Mouse (Mus musculus) forebrain, embryonic 13.5 days (tissue): ENCODE data around the gene Armc7. TPM values are rescaled to one million over a fixed set of nuclear protein-coding genes. Genes with fewer than 3 reads are reported as not detected.
A peak's percentile ranks its signal among the peaks of the same experiment; 100 is the strongest.
"Not testable (repeated sequence)": the region's sequence is repeated elsewhere in the genome, so short reads cannot be mapped to it uniquely, and the experiment has no call there.

Experiments
- ATAC-seq: fragments of 200-750 bp; cut with Nextera tagmentation; 2 replicates; pipeline ENCODE4 v1.8.0; 2017
- H3K27ac ChIP-seq: fragments of 300-500 bp; sonication (generic); 2 replicates; pipeline ENCODE4 v1.5.1; 2015; ENCODE audit warnings: inconsistent platforms, mild to moderate bottlenecking, moderate library complexity
- H3K27me3 ChIP-seq: fragments of 300-500 bp; sonication (generic); 2 replicates; pipeline ENCODE4 v1.6.1; 2015; ENCODE audit warnings: mild to moderate bottlenecking, inconsistent platforms
- H3K36me3 ChIP-seq: fragments of 300-500 bp; sonication (generic); 2 replicates; pipeline ENCODE4 v1.6.1; 2015; ENCODE audit warnings: mild to moderate bottlenecking, inconsistent platforms; ENCODE audit not compliant: poor library complexity, severe bottlenecking
- H3K4me1 ChIP-seq: fragments of 300-500 bp; sonication (generic); 2 replicates; pipeline ENCODE4 v1.6.1; 2015; ENCODE audit warnings: inconsistent platforms
- H3K4me2 ChIP-seq: fragments of 300-500 bp; sonication (generic); 2 replicates; pipeline ENCODE4 v1.6.1; 2015; ENCODE audit warnings: inconsistent platforms, mild to moderate bottlenecking, moderate library complexity
- H3K4me3 ChIP-seq: fragments of 300-500 bp; sonication (generic); 2 replicates; pipeline ENCODE4 v1.5.1; 2015; ENCODE audit warnings: mild to moderate bottlenecking, inconsistent platforms
- H3K9ac ChIP-seq: fragments of 300-500 bp; sonication (generic); 2 replicates; pipeline ENCODE4 v1.6.1; 2015; ENCODE audit warnings: mild to moderate bottlenecking, inconsistent platforms
- H3K9me3 ChIP-seq: fragments of 300-500 bp; sonication (generic); replicated peaks from 2 replicates; pipeline ENCODE4 v1.6.1; 2016; ENCODE audit warnings: inconsistent platforms
- WGBS: fragments of 180-500 bp; shearing (Covaris S2); methylation state at CpG from one replicate; pipeline ENCODE4 v1.1.7; 2015; 5-methylcytosine and 5-hydroxymethylcytosine counted together
- polyA plus RNA-seq: library from polyadenylated mRNA; unstranded; fragments of >200 nt; fragmentation: Nextera tagmentation; extraction: Ambion mirVana; gene quantifications from 2 replicates; pipeline ENCODE4 v1.2.1, GENCODE M21; 2015

Gene Armc7
- polyA plus RNA-seq, 1 experiment from 2014 or later, result 11.3 TPM

DNA sequence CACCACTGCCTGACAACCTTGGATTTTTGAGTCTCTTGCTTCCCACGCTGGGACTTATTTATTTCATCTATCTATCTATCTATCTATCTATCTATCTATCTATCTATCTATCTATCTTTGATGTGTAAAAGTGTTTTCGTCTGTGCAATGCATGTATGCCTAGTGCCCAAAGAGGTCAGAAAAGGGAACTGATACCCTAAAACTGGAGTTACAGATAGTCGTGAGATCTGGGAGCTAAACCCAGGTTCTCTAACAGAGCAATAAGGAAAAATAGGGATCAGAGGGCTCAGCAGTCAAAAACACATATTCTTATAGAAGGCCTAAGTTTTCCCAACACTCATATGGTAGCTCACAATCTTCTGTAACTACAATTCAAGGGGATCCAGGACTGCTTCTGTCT lies 44.1 kb downstream of the Armc7 start:
- Histone ChIP-seq H3K4me3 (no peak overlapping the region), H3K27ac (no peak overlapping the region), H3K27me3 (no peaks in the 10 kb centered on the region), H3K36me3 (peaks cover 27% of the 10 kb centered on the region), H3K4me1 (no peaks in the 10 kb centered on the region), H3K9ac (no peak overlapping the region), H3K9me3 (no peaks in the 10 kb centered on the region), H3K4me2 (no peak overlapping the region)
- ATAC-seq, result no peak
- 91% methylated on average over 3 of the region's 3 CpGs for WGBS

GRCm38 (mm10) chr11:115520218-115520617 lies 44.8 kb downstream of the Armc7 start:
- ATAC-seq, result no peak
- peaks cover 34% of the 10 kb centered on the region for H3K36me3 ChIP-seq
- H3K4me3 ChIP-seq, result no peak overlapping the region
- H3K9ac ChIP-seq, result no peak overlapping the region
- H3K4me1 ChIP-seq, result no peaks in the 10 kb centered on the region
- no peak overlapping the region for H3K27ac ChIP-seq
- 77% methylated on average over 2 of the region's 2 CpGs for WGBS
- H3K27me3 ChIP-seq, result no peaks in the 10 kb centered on the region
- H3K4me2 ChIP-seq, result no peak overlapping the region
- H3K9me3 ChIP-seq, result no peaks in the 10 kb centered on the region

- H3K36me3 ChIP-seq, result peaks cover 42% of the 10 kb centered on the region
- WGBS, result 89% methylated on average over 4 of the region's 4 CpGs
- no peaks in the 10 kb centered on the region for H3K9me3 ChIP-seq
- no peak overlapping the region for H3K4me2 ChIP-seq
- no peak overlapping the region for H3K4me3 ChIP-seq
- no peak for ATAC-seq
- H3K9ac ChIP-seq, result no peak overlapping the region
- no peaks in the 10 kb centered on the region for H3K27me3 ChIP-seq
- no peaks in the 10 kb centered on the region for H3K4me1 ChIP-seq
- H3K27ac ChIP-seq, result no peak overlapping the region
Observed at GRCm38 (mm10) chr11:115521080-115521479, 45.6 kb downstream of the Armc7 start.

- H3K36me3 ChIP-seq, result peaks cover 54% of the 10 kb centered on the region
- no peaks in the 10 kb centered on the region for H3K27me3 ChIP-seq
- 91% methylated on average over 2 of the region's 2 CpGs for WGBS
- no peaks in the 10 kb centered on the region for H3K9me3 ChIP-seq
- H3K4me3 ChIP-seq, result no peak overlapping the region
- no peaks in the 10 kb centered on the region for H3K4me1 ChIP-seq
- no peak overlapping the region for H3K27ac ChIP-seq
- no peak overlapping the region for H3K9ac ChIP-seq
- H3K4me2 ChIP-seq, result no peak overlapping the region
- no peak for ATAC-seq
Observed at GRCm38 (mm10) chr11:115522238-115522637, 46.8 kb downstream of the Armc7 start.

DNA sequence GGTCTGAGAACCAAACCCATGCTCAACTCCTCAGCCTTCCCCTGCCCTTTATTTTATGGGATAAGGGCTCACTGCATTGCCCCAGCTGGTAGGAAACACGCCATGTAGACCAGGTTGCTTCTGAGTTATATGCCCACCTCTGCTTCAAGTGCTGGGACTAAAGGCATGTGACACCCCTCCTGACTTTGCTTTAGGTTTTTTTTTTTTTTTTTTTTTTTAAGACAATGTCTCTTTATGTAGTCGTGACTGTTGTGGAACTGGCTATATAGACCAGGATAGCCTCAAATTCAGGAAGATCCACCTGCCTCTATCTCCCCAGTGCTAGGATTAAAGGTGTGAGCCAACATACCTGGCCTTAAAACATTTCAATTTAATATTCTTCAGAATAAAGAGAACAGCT lies 47.2 kb downstream of the Armc7 start:
- 81% methylated on average over 2 of the region's 2 CpGs for WGBS
- no peaks in the 10 kb centered on the region for H3K4me1 ChIP-seq
- no peak for ATAC-seq
- no peaks in the 10 kb centered on the region for H3K9me3 ChIP-seq
- H3K9ac ChIP-seq, result no peak overlapping the region
- H3K4me3 ChIP-seq, result no peak overlapping the region
- H3K27me3 ChIP-seq, result no peaks in the 10 kb centered on the region
- H3K27ac ChIP-seq, result no peak overlapping the region
- H3K4me2 ChIP-seq, result no peak overlapping the region
- H3K36me3 ChIP-seq, result peaks cover 58% of the 10 kb centered on the region

GRCm38 (mm10) chr11:115526446-115526845 lies 51.0 kb downstream of the Armc7 start:
- ATAC-seq, H3K9ac ChIP-seq, H3K27ac ChIP-seq, H3K4me1 ChIP-seq, H3K9me3 ChIP-seq, H3K4me2 ChIP-seq, H3K4me3 ChIP-seq, H3K27me3 ChIP-seq: not testable (repeated sequence)
- WGBS, result 86% methylated on average over 3 of the region's 3 CpGs
- peaks cover 88% of the 10 kb centered on the region for H3K36me3 ChIP-seq

- Histone ChIP-seq H3K36me3 (peaks cover 41% of the 10 kb centered on the region), H3K9ac (peak overlapping the region; percentile 98), H3K4me3 (peak overlapping the region; percentile 97), H3K27ac (peak overlapping the region; percentile 100), H3K4me1 (peaks cover 29% of the 10 kb centered on the region), H3K27me3 (no peaks in the 10 kb centered on the region), H3K4me2 (peak overlapping the region; percentile 89), H3K9me3 (no peaks in the 10 kb centered on the region)
- WGBS, result 6% methylated on average over 11 of the region's 11 CpGs
- ATAC-seq, result no peak
Observed at GRCm38 (mm10) chr11:115534759-115535371, 59.4 kb downstream of the Armc7 start.

DNA sequence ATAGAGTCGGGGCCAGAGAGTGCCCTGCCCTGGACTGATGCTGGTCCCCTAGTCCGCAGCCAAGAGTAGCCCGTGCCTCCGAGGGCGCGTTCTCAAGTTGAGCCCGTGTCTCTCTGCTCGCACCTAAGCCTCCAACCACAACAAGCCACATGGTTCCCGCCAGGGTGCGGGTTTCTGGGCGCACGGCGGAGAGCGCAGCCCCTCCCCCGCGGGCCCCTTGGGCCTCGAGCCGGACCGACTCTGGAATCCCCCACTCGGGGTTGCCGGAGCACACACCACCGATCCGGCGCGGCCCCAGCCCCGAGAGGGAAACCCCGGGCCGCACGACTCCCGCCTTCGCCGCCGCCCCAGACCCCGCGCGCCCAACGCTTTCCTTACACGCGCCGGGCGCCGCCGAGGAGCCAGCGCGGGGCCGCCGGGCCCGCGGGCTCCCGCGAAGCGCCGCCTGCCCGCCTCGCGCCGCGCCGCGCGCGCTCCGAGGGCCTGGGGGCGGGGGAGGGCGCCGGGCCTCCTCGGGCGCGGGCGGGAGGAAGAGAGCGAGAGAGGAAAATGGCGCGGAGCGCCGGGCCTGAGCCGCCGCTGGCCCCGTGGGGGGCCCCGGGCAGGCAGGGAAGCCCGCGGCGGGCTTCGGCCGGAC lies 60.1 kb downstream of the Armc7 start:
- Histone ChIP-seq H3K9ac (peak overlapping the region; percentile 98), H3K9me3 (no peaks in the 10 kb centered on the region), H3K4me2 (peak overlapping the region; percentile 89), H3K36me3 (peaks cover 35% of the 10 kb centered on the region), H3K27me3 (no peaks in the 10 kb centered on the region), H3K4me3 (peak overlapping the region; percentile 97), H3K4me1 (peaks cover 29% of the 10 kb centered on the region), H3K27ac (peak overlapping the region; percentile 100)
- ATAC-seq, result peak; percentile 73
- under 1% methylated on average over 41 of the region's 84 CpGs for WGBS

DNA sequence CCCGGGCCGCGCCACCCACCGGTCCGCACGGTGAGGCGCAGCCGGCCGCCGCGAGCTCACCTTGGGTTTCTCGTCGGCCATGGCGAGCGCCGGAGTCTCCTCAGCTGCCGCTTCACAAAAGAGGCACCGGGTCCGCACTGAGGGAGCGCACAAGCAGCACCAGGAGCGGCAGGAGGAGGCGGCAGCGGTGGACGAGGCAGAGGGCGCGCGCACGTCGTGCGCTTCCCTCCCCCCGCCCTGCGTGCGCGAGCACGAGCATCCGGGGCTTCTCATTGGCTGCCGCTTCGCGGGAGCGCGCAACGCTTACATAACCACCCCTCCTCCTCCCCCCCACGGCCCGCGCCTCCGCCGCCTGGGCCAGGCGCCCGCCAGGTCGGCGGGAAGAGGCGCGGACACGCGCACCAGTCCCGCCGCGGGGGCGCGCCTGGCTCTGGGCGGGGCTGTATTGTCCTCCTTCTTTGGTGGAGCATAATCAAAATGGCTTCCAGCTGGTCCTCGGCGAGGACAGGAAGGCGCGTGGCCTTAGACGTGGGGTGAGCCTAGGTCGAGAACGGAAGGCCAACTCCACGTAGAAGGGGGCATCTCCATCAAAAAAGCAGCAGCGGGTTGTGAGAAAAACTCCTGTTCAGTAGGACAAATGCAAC lies 60.7 kb downstream of the Armc7 start, which contains the start of gene Sumo2:
Gene Sumo2 (minus strand): TSS at position 239 of the 644 bp plus-strand sequence.
- Histone ChIP-seq H3K4me3 (peak within 1 kb of the TSS; percentile 97), H3K9me3 (no peaks in the 10 kb centered on the region), H3K36me3 (peaks cover 32% of the 10 kb centered on the region), H3K4me2 (peak within 1 kb of the TSS; percentile 89), H3K27ac (peak within 1 kb of the TSS; percentile 100), H3K27me3 (no peaks in the 10 kb centered on the region), H3K9ac (peak within 1 kb of the TSS; percentile 98), H3K4me1 (peaks cover 29% of the 10 kb centered on the region)
- peak; percentile 91 for ATAC-seq
- under 1% methylated on average over 56 of the region's 70 CpGs for WGBS

GRCm38 (mm10) chr11:115536856-115537568 lies 61.5 kb downstream of the Armc7 start:
- peak overlapping the region; percentile 51 for H3K4me2 ChIP-seq
- H3K27me3 ChIP-seq, result no peaks in the 10 kb centered on the region
- H3K9ac ChIP-seq, result no peak overlapping the region
- H3K36me3 ChIP-seq, result peaks cover 24% of the 10 kb centered on the region
- peak overlapping the region; percentile 100 for H3K27ac ChIP-seq
- H3K9me3 ChIP-seq, result no peaks in the 10 kb centered on the region
- peaks cover 26% of the 10 kb centered on the region for H3K4me1 ChIP-seq
- ATAC-seq, result no peak
- peak overlapping the region; percentile 97 for H3K4me3 ChIP-seq
- 84% methylated on average over 10 of the region's 10 CpGs for WGBS

GRCm38 (mm10) chr11:115538045-115538444 lies 62.6 kb downstream of the Armc7 start:
- Histone ChIP-seq H3K9ac (no peak overlapping the region), H3K4me1 (peaks cover 18% of the 10 kb centered on the region), H3K4me2 (no peak overlapping the region), H3K4me3 (no peak overlapping the region), H3K27me3 (no peaks in the 10 kb centered on the region), H3K36me3 (peaks cover 14% of the 10 kb centered on the region), H3K9me3 (no peaks in the 10 kb centered on the region), H3K27ac (no peak overlapping the region)
- ATAC-seq, result no peak
- 53% methylated on average over 2 of the region's 2 CpGs for WGBS
